Mouse (Mus musculus): ENCODE data around the gene Gpr161. TPM values are rescaled to one million over a fixed set of nuclear protein-coding genes. Genes with fewer than 3 reads are reported as not detected.

Gene Gpr161
- polyA plus RNA-seq, 1 experiment from 2014 or later = 4.6 TPM

DNA sequence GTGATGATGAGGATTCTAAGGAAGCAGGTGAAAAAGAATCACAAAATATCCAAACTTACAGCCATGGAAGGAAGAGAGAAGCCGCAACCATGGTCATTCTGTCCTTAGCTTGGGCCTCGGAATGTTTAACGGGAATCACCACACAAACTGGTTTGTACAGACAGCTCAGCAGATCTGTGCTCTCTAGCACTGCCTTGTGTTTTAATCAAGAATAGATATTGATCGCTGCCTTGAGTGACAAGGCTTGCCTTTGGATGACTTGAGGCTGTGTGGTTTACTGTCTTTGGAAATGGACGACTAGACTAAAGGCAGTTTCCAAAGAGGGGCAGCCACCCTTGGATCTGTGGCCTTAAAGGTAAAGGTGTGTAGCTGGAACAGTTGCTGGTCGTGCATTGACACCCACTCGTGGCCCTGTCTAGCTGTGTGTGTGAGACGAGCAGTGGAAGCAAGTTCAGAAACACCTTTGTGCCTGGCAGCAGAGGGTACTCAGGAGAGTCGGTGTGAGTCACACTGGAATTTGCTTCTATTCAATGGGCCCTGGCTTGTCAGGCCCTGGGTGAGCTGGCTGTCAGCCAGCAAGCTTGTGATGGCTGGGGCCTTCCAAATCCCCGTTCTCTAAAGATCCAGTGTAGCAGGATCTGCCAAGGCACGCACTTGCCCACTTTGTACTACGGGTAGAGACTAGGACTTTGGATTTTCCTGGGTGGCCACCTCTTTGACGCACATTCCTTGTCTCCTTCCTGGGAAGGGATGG lies 7.0 kb downstream of the Gpr161 start:
- 0 out of 2 replicates have a peak, but pooled peaks cover 6% of the 10 kb centered on the region for H3K4me1 ChIP-seq (replicated peaks; ENCODE audit: control insufficient read depth, insufficient read depth, low read length)
- 0 out of 2 replicates have a peak overlapping the region, but pooled peaks have one; percentile 16 for H3K27ac ChIP-seq
- ATAC-seq (ENCODE audit: low FRiP score) = peak; percentile 72

GRCm38 (mm10) chr1:165303209-165303608 lies 7.6 kb downstream of the Gpr161 start:
- Histone ChIP-seq H3K4me2 (replicated peaks) (no peak overlapping the region), H3K4me1 (replicated peaks; ENCODE audit: control insufficient read depth, insufficient read depth, low read length) (0 out of 2 replicates have a peak, but pooled peaks cover 6% of the 10 kb centered on the region), H3K27ac (0 out of 2 replicates have a peak overlapping the region, but pooled peaks have one; percentile 16), H3K9me3 (ENCODE audit: control insufficient read depth, low read length) (no peaks in the 10 kb centered on the region), H3K9ac (no peak overlapping the region), H3K4me3 (replicated peaks; ENCODE audit: low read length) (no peak overlapping the region), H3K36me3 (replicated peaks; ENCODE audit: control insufficient read depth, insufficient read depth) (peaks cover 24% of the 10 kb centered on the region), H3K27me3 (ENCODE audit: control insufficient read depth, insufficient read depth, low read length) (no peaks in the 10 kb centered on the region)
- ATAC-seq (ENCODE audit: low FRiP score) (no peak), DNase-seq (ENCODE audit: low spot score) (no peak)
- 93% methylated on average over 6 of the region's 6 CpGs for WGBS

More for the DNA sequence above, 7.0 kb downstream of the Gpr161 start:
- peak; percentile 66 for DNase-seq (ENCODE audit: low spot score)
- 67% methylated on average over 13 of the region's 13 CpGs for WGBS
- Histone ChIP-seq H3K27me3 (ENCODE audit: control insufficient read depth, insufficient read depth, low read length) (no peaks in the 10 kb centered on the region), H3K4me3 (replicated peaks; ENCODE audit: low read length) (no peak overlapping the region), H3K36me3 (replicated peaks; ENCODE audit: control insufficient read depth, insufficient read depth) (peaks cover 22% of the 10 kb centered on the region), H3K9ac (no peak overlapping the region), H3K4me2 (replicated peaks) (no peak overlapping the region), H3K9me3 (ENCODE audit: control insufficient read depth, low read length) (no peaks in the 10 kb centered on the region)

DNA sequence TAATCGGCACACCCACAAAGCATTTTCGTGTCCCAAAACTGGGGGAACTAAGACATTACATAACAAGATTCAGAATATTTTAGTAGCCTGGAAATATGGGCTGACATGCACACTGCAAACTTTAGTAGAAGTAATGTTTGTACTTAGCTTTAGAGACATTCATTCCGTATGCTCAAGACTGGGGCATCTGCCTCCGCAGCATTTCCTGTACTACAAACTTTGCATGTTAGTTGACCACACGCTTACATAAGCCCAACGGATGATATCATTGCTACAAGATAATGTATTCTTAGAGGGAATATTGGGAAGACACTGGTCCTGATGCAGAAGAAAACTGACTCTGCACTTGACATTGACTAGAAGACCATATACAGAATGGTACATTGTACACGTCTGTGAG lies 8.8 kb downstream of the Gpr161 start:
- Histone ChIP-seq H3K9me3 (ENCODE audit: control insufficient read depth, low read length) (no peaks in the 10 kb centered on the region), H3K9ac (no peak overlapping the region), H3K27ac (no peak overlapping the region), H3K4me3 (replicated peaks; ENCODE audit: low read length) (no peak overlapping the region), H3K36me3 (replicated peaks; ENCODE audit: control insufficient read depth, insufficient read depth) (peaks cover 32% of the 10 kb centered on the region), H3K4me2 (replicated peaks) (no peak overlapping the region), H3K27me3 (ENCODE audit: control insufficient read depth, insufficient read depth, low read length) (no peaks in the 10 kb centered on the region), H3K4me1 (replicated peaks; ENCODE audit: control insufficient read depth, insufficient read depth, low read length) (0 out of 2 replicates have a peak, but pooled peaks cover 6% of the 10 kb centered on the region)
- no peak for DNase-seq (ENCODE audit: low spot score)
- 96% methylated on average over 7 of the region's 7 CpGs for WGBS
- no peak for ATAC-seq (ENCODE audit: low FRiP score)

- 82% methylated on average over 11 of the region's 11 CpGs for WGBS
- Histone ChIP-seq H3K9me3 (ENCODE audit: control insufficient read depth, low read length) (no peaks in the 10 kb centered on the region), H3K4me3 (replicated peaks; ENCODE audit: low read length) (no peak overlapping the region), H3K27ac (no peak overlapping the region), H3K4me2 (replicated peaks) (no peak overlapping the region), H3K4me1 (replicated peaks; ENCODE audit: control insufficient read depth, insufficient read depth, low read length) (no peaks in the 10 kb centered on the region), H3K27me3 (ENCODE audit: control insufficient read depth, insufficient read depth, low read length) (no peaks in the 10 kb centered on the region), H3K9ac (no peak overlapping the region), H3K36me3 (replicated peaks; ENCODE audit: control insufficient read depth, insufficient read depth) (peaks cover 63% of the 10 kb centered on the region)
- ATAC-seq (ENCODE audit: low FRiP score) (no peak), DNase-seq (ENCODE audit: low spot score) (no peak)
Observed at GRCm38 (mm10) chr1:165308180-165308579, 12.6 kb downstream of the Gpr161 start.

- H3K4me1 ChIP-seq (replicated peaks; ENCODE audit: control insufficient read depth, insufficient read depth, low read length) = no peaks in the 10 kb centered on the region
- no peak overlapping the region for H3K9ac ChIP-seq
- no peak overlapping the region for H3K4me3 ChIP-seq (replicated peaks; ENCODE audit: low read length)
- no peak overlapping the region for H3K27ac ChIP-seq
- ATAC-seq (ENCODE audit: low FRiP score) = no peak
- peaks cover 68% of the 10 kb centered on the region for H3K36me3 ChIP-seq (replicated peaks; ENCODE audit: control insufficient read depth, insufficient read depth)
- H3K27me3 ChIP-seq (ENCODE audit: control insufficient read depth, insufficient read depth, low read length) = no peaks in the 10 kb centered on the region
- 42% methylated on average over 11 of the region's 11 CpGs for WGBS
- no peak for DNase-seq (ENCODE audit: low spot score)
- no peak overlapping the region for H3K4me2 ChIP-seq (replicated peaks)
- H3K9me3 ChIP-seq (ENCODE audit: control insufficient read depth, low read length) = no peaks in the 10 kb centered on the region
Observed at GRCm38 (mm10) chr1:165316361-165316760, 20.8 kb downstream of the Gpr161 start.

- Histone ChIP-seq H3K4me3 (replicated peaks; ENCODE audit: low read length) (no peak overlapping the region), H3K4me1 (replicated peaks; ENCODE audit: control insufficient read depth, insufficient read depth, low read length) (no peaks in the 10 kb centered on the region), H3K9me3 (ENCODE audit: control insufficient read depth, low read length) (no peaks in the 10 kb centered on the region), H3K27me3 (ENCODE audit: control insufficient read depth, insufficient read depth, low read length) (no peaks in the 10 kb centered on the region), H3K36me3 (replicated peaks; ENCODE audit: control insufficient read depth, insufficient read depth) (peaks cover 81% of the 10 kb centered on the region), H3K27ac (no peak overlapping the region), H3K9ac (no peak overlapping the region), H3K4me2 (replicated peaks) (no peak overlapping the region)
- ATAC-seq (ENCODE audit: low FRiP score) = peak; percentile 61
- WGBS = 41% methylated on average over 10 of the region's 10 CpGs
- DNase-seq (ENCODE audit: low spot score) = peak; percentile 62
Observed at GRCm38 (mm10) chr1:165320141-165320934, 24.7 kb downstream of the Gpr161 start.

GRCm38 (mm10) chr1:165321393-165321861 lies 25.8 kb downstream of the Gpr161 start:
- H3K36me3 ChIP-seq (replicated peaks; ENCODE audit: control insufficient read depth, insufficient read depth) = peaks cover 87% of the 10 kb centered on the region
- 84% methylated on average over 13 of the region's 13 CpGs for WGBS

GRCm38 (mm10) chr1:165321891-165322290 lies 26.3 kb downstream of the Gpr161 start:
- Histone ChIP-seq H3K27me3 (ENCODE audit: control insufficient read depth, insufficient read depth, low read length) (no peaks in the 10 kb centered on the region), H3K4me1 (replicated peaks; ENCODE audit: control insufficient read depth, insufficient read depth, low read length) (no peaks in the 10 kb centered on the region), H3K9ac (no peak overlapping the region), H3K9me3 (ENCODE audit: control insufficient read depth, low read length) (no peaks in the 10 kb centered on the region), H3K27ac (no peak overlapping the region), H3K4me2 (replicated peaks) (no peak overlapping the region), H3K36me3 (replicated peaks; ENCODE audit: control insufficient read depth, insufficient read depth) (peaks cover 84% of the 10 kb centered on the region), H3K4me3 (replicated peaks; ENCODE audit: low read length) (no peak overlapping the region)
- WGBS = 90% methylated on average over 7 of the region's 7 CpGs
- DNase-seq (ENCODE audit: low spot score) (no peak), ATAC-seq (ENCODE audit: low FRiP score) (no peak)

More at GRCm38 (mm10) chr1:165321393-165321861, 25.8 kb downstream of the Gpr161 start:
- no peaks in the 10 kb centered on the region for H3K9me3 ChIP-seq (ENCODE audit: control insufficient read depth, low read length)
- H3K27ac ChIP-seq = no peak overlapping the region
- H3K4me2 ChIP-seq (replicated peaks) = no peak overlapping the region
- no peak overlapping the region for H3K4me3 ChIP-seq (replicated peaks; ENCODE audit: low read length)
- no peaks in the 10 kb centered on the region for H3K27me3 ChIP-seq (ENCODE audit: control insufficient read depth, insufficient read depth, low read length)
- H3K4me1 ChIP-seq (replicated peaks; ENCODE audit: control insufficient read depth, insufficient read depth, low read length) = no peaks in the 10 kb centered on the region
- ATAC-seq (ENCODE audit: low FRiP score) = no peak
- no peak overlapping the region for H3K9ac ChIP-seq
- no peak for DNase-seq (ENCODE audit: low spot score)

DNA sequence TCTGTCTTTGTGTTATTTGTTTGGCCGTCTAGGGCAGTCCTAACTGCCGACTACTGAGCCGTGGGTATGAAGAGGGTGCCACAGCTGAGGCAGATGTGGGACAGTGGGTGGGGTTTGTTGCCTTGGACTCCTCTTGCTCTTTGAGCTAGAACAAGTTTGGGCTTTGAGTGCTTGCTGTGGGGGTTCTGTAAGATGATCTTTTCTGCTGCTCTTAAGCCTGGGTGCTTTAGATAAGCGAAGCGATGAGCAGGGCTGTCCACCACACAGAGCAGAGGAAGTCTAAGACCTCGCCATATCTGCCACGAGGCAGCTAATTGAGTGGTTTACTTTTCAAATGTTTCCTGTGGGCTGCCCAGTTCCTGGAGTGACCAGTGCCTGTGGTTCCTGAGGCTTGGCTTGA lies 27.3 kb downstream of the Gpr161 start:
- no peak for ATAC-seq (ENCODE audit: low FRiP score)
- H3K9ac ChIP-seq = no peak overlapping the region
- H3K9me3 ChIP-seq (ENCODE audit: control insufficient read depth, low read length) = no peaks in the 10 kb centered on the region
- no peak overlapping the region for H3K4me3 ChIP-seq (replicated peaks; ENCODE audit: low read length)
- 93% methylated on average over 7 of the region's 7 CpGs for WGBS
- no peak overlapping the region for H3K4me2 ChIP-seq (replicated peaks)
- peaks cover 83% of the 10 kb centered on the region for H3K36me3 ChIP-seq (replicated peaks; ENCODE audit: control insufficient read depth, insufficient read depth)
- DNase-seq (ENCODE audit: low spot score) = no peak
- no peak overlapping the region for H3K27ac ChIP-seq
- H3K27me3 ChIP-seq (ENCODE audit: control insufficient read depth, insufficient read depth, low read length) = no peaks in the 10 kb centered on the region
- H3K4me1 ChIP-seq (replicated peaks; ENCODE audit: control insufficient read depth, insufficient read depth, low read length) = no peaks in the 10 kb centered on the region
